Mouse (Mus musculus) layer of hippocampus, adult 11-12 months (tissue): ENCODE data around the gene Gm30302.

ENCODE experiments used
- DNase-seq: peaks from one replicate; pipeline ENCODE4 v3.0.0; 2022; ENCODE audit warnings: low spot score

The Gm30302 gene

DNA sequence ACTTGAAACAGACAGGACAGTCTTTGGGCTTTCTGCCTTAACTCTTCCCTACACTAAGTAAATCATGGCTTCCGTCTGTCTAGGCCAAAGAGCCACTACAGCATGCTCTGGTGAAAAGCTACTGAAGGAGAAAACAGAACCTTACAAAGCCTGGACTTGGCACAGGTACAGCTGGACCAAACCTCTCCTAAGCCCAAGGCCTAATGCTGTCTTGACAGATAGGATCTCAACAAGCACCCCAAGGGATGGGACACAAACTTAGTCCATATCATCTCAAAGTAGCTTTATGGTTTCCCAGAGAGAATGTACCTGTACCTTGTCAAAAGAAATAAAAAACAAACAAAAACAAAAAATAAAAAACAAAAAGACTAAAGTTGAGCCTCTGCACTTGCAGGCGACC is 62.4 kb downstream of the Gm30302 start:
- DNase-seq, result no peak
